Mouse (Mus musculus) brain, adult 2 months (tissue): Measurements from ENCODE around the gene Rbbp4.

Source experiments
- DNase-seq: peaks from one replicate; pipeline ENCODE4 v3.0.0; 2011; ENCODE audit warnings: low read depth, low spot score

Gene Rbbp4

GRCm38 (mm10) chr4:129353176-129353575 is 18.0 kb upstream of the Rbbp4 start:
- DNase-seq, result no peak

- peak; percentile 87 for DNase-seq
Measured at GRCm38 (mm10) chr4:129351111-129351510, 15.9 kb upstream of the Rbbp4 start.

- DNase-seq, result peak; percentile 96
Measured at GRCm38 (mm10) chr4:129350644-129351043, 15.5 kb upstream of the Rbbp4 start.

- peak; percentile 79 for DNase-seq
Measured at GRCm38 (mm10) chr4:129346481-129347154, 11.4 kb upstream of the Rbbp4 start.

GRCm38 (mm10) chr4:129342705-129343104 is 7.5 kb upstream of the Rbbp4 start:
- DNase-seq, result no peak

GRCm38 (mm10) chr4:129341888-129342287 is 6.7 kb upstream of the Rbbp4 start:
- DNase-seq, result no peak

GRCm38 (mm10) chr4:129339743-129340142 is 4.6 kb upstream of the Rbbp4 start:
- no peak for DNase-seq

GRCm38 (mm10) chr4:129336291-129336690 is 1.1 kb upstream of the Rbbp4 start:
- DNase-seq, result no peak

- DNase-seq, result no peak
Measured at GRCm38 (mm10) chr4:129334677-129335215, 424 bp downstream of the Rbbp4 start.

- DNase-seq, result no peak
Measured at GRCm38 (mm10) chr4:129332846-129333245, 2.3 kb downstream of the Rbbp4 start.

- DNase-seq, result no peak
Measured at GRCm38 (mm10) chr4:129326191-129326590, 9.0 kb downstream of the Rbbp4 start.

- DNase-seq, result peak; percentile 69
Measured at GRCm38 (mm10) chr4:129324756-129325155, 10.4 kb downstream of the Rbbp4 start.

- DNase-seq, result no peak
Measured at GRCm38 (mm10) chr4:129323491-129323890, 11.7 kb downstream of the Rbbp4 start.

- DNase-seq, result peak; percentile 41
Measured at GRCm38 (mm10) chr4:129322042-129322441, 13.1 kb downstream of the Rbbp4 start.

- DNase-seq, result no peak
Measured at GRCm38 (mm10) chr4:129320876-129321275, 14.3 kb downstream of the Rbbp4 start.

- DNase-seq, result no peak
Measured at GRCm38 (mm10) chr4:129313886-129314285, 21.3 kb downstream of the Rbbp4 start.

GRCm38 (mm10) chr4:129307936-129308335 is 27.2 kb downstream of the Rbbp4 start:
- no peak for DNase-seq

GRCm38 (mm10) chr4:129304306-129304705 is 30.9 kb downstream of the Rbbp4 start:
- no peak for DNase-seq

GRCm38 (mm10) chr4:129303816-129304215 is 31.4 kb downstream of the Rbbp4 start:
- DNase-seq, result no peak

- DNase-seq, result no peak
Measured at GRCm38 (mm10) chr4:129303401-129303800, 31.8 kb downstream of the Rbbp4 start.

GRCm38 (mm10) chr4:129299121-129299520 is 36.0 kb downstream of the Rbbp4 start:
- no peak for DNase-seq

GRCm38 (mm10) chr4:129297724-129298123 is 37.4 kb downstream of the Rbbp4 start:
- DNase-seq, result peak; percentile 83

- DNase-seq, result no peak
Measured at GRCm38 (mm10) chr4:129296066-129296465, 39.1 kb downstream of the Rbbp4 start.

- no peak for DNase-seq
Measured at GRCm38 (mm10) chr4:129295188-129295587, 40.0 kb downstream of the Rbbp4 start.
